Mouse (Mus musculus) stomach, postnatal 0 days (tissue): Measurements from ENCODE around the gene Tmem107.

Experiments used
- CTCF ChIP-seq: IDR thresholded peaks from 2 replicates; pipeline ENCODE4 v1.5.1; 2016; ENCODE audit warnings: antibody characterized with exemption, low read depth, mild to moderate bottlenecking, moderate library complexity
- EP300 ChIP-seq: optimal IDR thresholded peaks from 2 replicates; pipeline ENCODE3; 2016; ENCODE audit warnings: antibody characterized with exemption

DNA sequence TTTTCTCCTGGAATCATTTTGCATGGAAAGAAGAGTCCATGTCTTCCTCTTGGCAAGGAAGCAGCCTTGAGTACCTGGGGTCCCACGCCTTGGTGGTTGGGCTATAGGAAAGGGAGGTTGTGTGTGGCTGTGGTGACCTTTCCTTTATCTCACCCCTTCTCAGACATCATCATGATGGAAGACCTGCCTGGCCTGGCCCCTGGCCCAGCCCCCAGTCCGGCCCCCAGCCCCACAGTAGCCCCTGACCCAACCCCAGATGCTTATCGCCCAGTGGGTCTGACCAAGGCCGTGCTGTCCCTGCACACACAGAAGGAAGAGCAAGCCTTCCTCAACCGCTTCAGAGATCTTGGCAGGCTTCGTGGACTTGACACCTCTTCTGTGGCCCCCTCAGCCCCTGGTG lies 34.6 kb downstream of the Tmem107 start:
- TF ChIP-seq CTCF = no peak
- no peak for TF ChIP-seq EP300
